Mouse (Mus musculus) intestine, embryonic 16.5 days (tissue): ENCODE measurements around the gene Lct. TPM values are rescaled to one million over a fixed set of nuclear protein-coding genes. Genes with fewer than 3 reads are reported as not detected.
"Not testable (repeated sequence)": the region's sequence is repeated elsewhere in the genome, so short reads cannot be mapped to it uniquely, and the experiment has no call there.

Source experiments
- ATAC-seq: fragments of 200-750 bp; cut with Nextera tagmentation; 2 replicates; pipeline ENCODE4 v1.8.0; 2017; ENCODE audit warnings: moderate TSS enrichment, moderate library complexity
- H3K27ac ChIP-seq: fragments of 300-500 bp; sonication (generic); 2 replicates; pipeline ENCODE4 v1.5.1; 2014; ENCODE audit warnings: mild to moderate bottlenecking, low read length
- H3K27me3 ChIP-seq: fragments of 300-500 bp; sonication (generic); replicated peaks from 2 replicates; pipeline ENCODE4 v1.6.1; 2014; ENCODE audit warnings: low read length, control low read depth, mixed read lengths; ENCODE audit not compliant: control insufficient read depth, insufficient read depth
- H3K36me3 ChIP-seq: fragments of 300-500 bp; sonication (generic); 2 replicates; pipeline ENCODE4 v1.6.1; 2014; ENCODE audit warnings: low read length, control low read depth; ENCODE audit not compliant: control insufficient read depth, insufficient read depth
- H3K4me1 ChIP-seq: fragments of 300-500 bp; sonication (generic); 2 replicates; pipeline ENCODE4 v1.6.1; 2014; ENCODE audit warnings: low read length, control low read depth, mixed read lengths; ENCODE audit not compliant: control insufficient read depth, insufficient read depth
- H3K4me2 ChIP-seq: fragments of 300-500 bp; sonication (generic); 2 replicates; pipeline ENCODE4 v1.6.1; 2014; ENCODE audit warnings: low read depth, low read length, control low read depth
- H3K4me3 ChIP-seq: fragments of 300-500 bp; sonication (generic); 2 replicates; pipeline ENCODE4 v1.5.1; 2014; ENCODE audit warnings: mild to moderate bottlenecking, low read length
- H3K9ac ChIP-seq: fragments of 300-500 bp; sonication (generic); 2 replicates; pipeline ENCODE4 v1.6.1; 2014; ENCODE audit warnings: low read depth, low read length
- H3K9me3 ChIP-seq: fragments of 300-500 bp; sonication (generic); 2 replicates; pipeline ENCODE4 v1.6.1; 2016; ENCODE audit warnings: low read length, control low read depth; ENCODE audit not compliant: control insufficient read depth
- WGBS: fragments of 180-500 bp; shearing (Covaris S2); extraction: QIAGEN DNeasy Blood & Tissue Kit; methylation state at CpG from one replicate; pipeline ENCODE4 v1.1.7; 2014; 5-methylcytosine and 5-hydroxymethylcytosine counted together
- polyA plus RNA-seq: library from polyadenylated mRNA; unstranded; fragments of >200 nt; fragmentation: Nextera tagmentation; extraction: Ambion mirVana; gene quantifications from 2 replicates; pipeline ENCODE4 v1.2.1, GENCODE M21; 2015

Lct gene
- polyA plus RNA-seq, 1 experiment from 2014 or later: 45.3 TPM

GRCm38 (mm10) chr1:128282924-128283323 is 45.2 kb downstream of the Lct start:
- no peaks in the 10 kb centered on the region for H3K9me3 ChIP-seq
- H3K27ac ChIP-seq: no peak overlapping the region
- WGBS: 95% methylated on average over 3 of the region's 3 CpGs
- H3K36me3 ChIP-seq: peaks cover 10% of the 10 kb centered on the region
- H3K27me3 ChIP-seq: no peaks in the 10 kb centered on the region
- H3K4me3 ChIP-seq: no peak overlapping the region
- no peak overlapping the region for H3K4me2 ChIP-seq
- H3K4me1 ChIP-seq: no peaks in the 10 kb centered on the region
- ATAC-seq: no peak
- H3K9ac ChIP-seq: no peak overlapping the region

GRCm38 (mm10) chr1:128281753-128282152 is 46.4 kb downstream of the Lct start:
- H3K27me3 ChIP-seq: no peaks in the 10 kb centered on the region
- no peak for ATAC-seq
- H3K9me3 ChIP-seq: no peaks in the 10 kb centered on the region
- H3K27ac ChIP-seq: no peak overlapping the region
- H3K4me1 ChIP-seq: no peaks in the 10 kb centered on the region
- H3K4me2 ChIP-seq: no peak overlapping the region
- H3K36me3 ChIP-seq: peaks cover 19% of the 10 kb centered on the region
- no peak overlapping the region for H3K9ac ChIP-seq
- WGBS: 94% methylated on average over 3 of the region's 3 CpGs
- H3K4me3 ChIP-seq: no peak overlapping the region

GRCm38 (mm10) chr1:128278563-128278962 is 49.6 kb downstream of the Lct start:
- Histone ChIP-seq H3K27ac (no peak overlapping the region), H3K4me1 (no peaks in the 10 kb centered on the region), H3K4me3 (no peak overlapping the region), H3K9ac (no peak overlapping the region), H3K27me3 (no peaks in the 10 kb centered on the region), H3K36me3 (peaks cover 23% of the 10 kb centered on the region), H3K4me2 (no peak overlapping the region), H3K9me3 (no peaks in the 10 kb centered on the region)
- 94% methylated on average over 3 of the region's 3 CpGs for WGBS
- peak; percentile 66; the same call in 1 of the 2 replicates for ATAC-seq

GRCm38 (mm10) chr1:128275908-128276307 is 52.2 kb downstream of the Lct start:
- H3K36me3 ChIP-seq: peaks cover 30% of the 10 kb centered on the region

GRCm38 (mm10) chr1:128270731-128271130 is 57.4 kb downstream of the Lct start:
- ATAC-seq: no peak
- Histone ChIP-seq H3K9me3 (no peaks in the 10 kb centered on the region), H3K4me2 (no peak overlapping the region), H3K27ac (no peak overlapping the region), H3K4me3 (no peak overlapping the region), H3K36me3 (peaks cover 22% of the 10 kb centered on the region), H3K4me1 (no peaks in the 10 kb centered on the region), H3K9ac (no peak overlapping the region), H3K27me3 (no peaks in the 10 kb centered on the region)
- 86% methylated on average over 3 of the region's 3 CpGs for WGBS

More at GRCm38 (mm10) chr1:128275908-128276307, 52.2 kb downstream of the Lct start:
- Histone ChIP-seq H3K27ac (no peak overlapping the region), H3K9me3 (no peaks in the 10 kb centered on the region), H3K4me1 (no peaks in the 10 kb centered on the region), H3K9ac (no peak overlapping the region), H3K27me3 (no peaks in the 10 kb centered on the region), H3K4me2 (no peak overlapping the region), H3K4me3 (no peak overlapping the region)
- ATAC-seq: no peak
- WGBS: 94% methylated on average over 1 of the region's 1 CpGs

GRCm38 (mm10) chr1:128267061-128267460 is 61.1 kb downstream of the Lct start:
- H3K36me3 ChIP-seq: peaks cover 17% of the 10 kb centered on the region
- not testable (repeated sequence) for H3K4me2 ChIP-seq
- 85% methylated on average over 7 of the region's 7 CpGs for WGBS

GRCm38 (mm10) chr1:128244727-128245355 is 83.3 kb downstream of the Lct start:
- peak; percentile 50 for ATAC-seq
- peaks cover 6% of the 10 kb centered on the region for H3K4me1 ChIP-seq
- WGBS: under 1% methylated on average over 19 of the region's 19 CpGs
- H3K4me3 ChIP-seq: peak overlapping the region; percentile 83
- no peaks in the 10 kb centered on the region for H3K27me3 ChIP-seq
- peak overlapping the region; percentile 91 for H3K27ac ChIP-seq
- H3K4me2 ChIP-seq: peak overlapping the region; percentile 76
- no peaks in the 10 kb centered on the region for H3K36me3 ChIP-seq
- H3K9me3 ChIP-seq: no peaks in the 10 kb centered on the region
- peak overlapping the region; percentile 89 for H3K9ac ChIP-seq

More at GRCm38 (mm10) chr1:128267061-128267460, 61.1 kb downstream of the Lct start:
- not testable (repeated sequence) for H3K9ac ChIP-seq, H3K9me3 ChIP-seq, H3K4me3 ChIP-seq, ATAC-seq, H3K27ac ChIP-seq, H3K4me1 ChIP-seq, H3K27me3 ChIP-seq

- H3K4me2 ChIP-seq: peak overlapping the region; percentile 76
- no peaks in the 10 kb centered on the region for H3K36me3 ChIP-seq
- H3K4me1 ChIP-seq: peaks cover 6% of the 10 kb centered on the region
- peak overlapping the region; percentile 89 for H3K9ac ChIP-seq
- peak; percentile 96 for ATAC-seq
- peak overlapping the region; percentile 83 for H3K4me3 ChIP-seq
- no peaks in the 10 kb centered on the region for H3K27me3 ChIP-seq
- H3K9me3 ChIP-seq: no peaks in the 10 kb centered on the region
- peak overlapping the region; percentile 91 for H3K27ac ChIP-seq
- under 1% methylated on average over 71 of the region's 71 CpGs for WGBS
Observed at GRCm38 (mm10) chr1:128243996-128244726, 84.0 kb downstream of the Lct start.

- Histone ChIP-seq H3K4me3 (peak within 1 kb of the TSS; percentile 83), H3K9ac (peak within 1 kb of the TSS; percentile 89), H3K4me1 (peaks cover 6% of the 10 kb centered on the region), H3K27me3 (no peaks in the 10 kb centered on the region), H3K36me3 (no peaks in the 10 kb centered on the region), H3K9me3 (no peaks in the 10 kb centered on the region), H3K4me2 (peak within 1 kb of the TSS; percentile 76), H3K27ac (peak within 1 kb of the TSS; percentile 91)
- peak; percentile 27 for ATAC-seq
- 8% methylated on average over 10 of the region's 10 CpGs for WGBS
Observed at GRCm38 (mm10) chr1:128243627-128243995, 84.5 kb downstream of the Lct start, which contains the start of gene Ubxn4. Ubxn4 (plus strand) TSS chr1:128243964.
